Mouse (Mus musculus): ENCODE measurements around the gene Dedd2. TPM values are rescaled to one million over a fixed set of nuclear protein-coding genes. Genes with fewer than 3 reads are reported as not detected.

Gene Dedd2
- 112 TPM for total RNA-seq (2023)

DNA sequence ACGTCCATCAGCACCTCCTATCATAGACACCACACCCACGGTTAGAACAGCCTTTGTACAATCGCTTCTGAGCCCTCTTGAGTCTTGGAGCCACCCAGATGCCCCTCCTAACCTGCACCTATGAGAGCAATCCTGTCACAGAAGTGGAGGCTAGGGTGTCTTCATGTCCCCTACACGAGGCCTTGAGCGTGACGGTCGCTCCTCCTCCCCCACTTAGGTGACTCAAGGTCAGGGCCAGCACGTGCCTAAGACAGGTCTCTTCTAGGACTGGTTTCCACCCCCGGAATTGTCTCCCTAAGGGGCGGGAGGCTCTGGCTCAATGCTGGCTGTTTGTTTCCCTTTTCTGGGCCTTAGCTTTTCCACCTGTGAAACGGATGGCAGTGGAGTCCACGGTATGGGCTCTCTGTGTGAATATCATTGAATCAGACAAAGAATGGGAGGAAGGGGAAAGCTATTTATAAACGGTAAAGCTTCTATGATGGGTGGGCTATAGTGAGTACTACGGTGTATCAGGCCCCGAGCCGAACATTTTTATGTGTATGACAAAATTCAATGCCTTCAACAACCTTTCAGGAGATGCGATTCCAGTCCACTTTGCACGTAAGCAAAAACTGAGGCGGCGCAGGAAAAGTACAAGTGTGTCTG lies at the start of gene Dedd2:
TSS of gene Dedd2 (minus strand) at position 159 of the 645 bp plus-strand sequence.

GRCm38 (mm10) chr7:25267301-25267750 lies 46.9 kb upstream of the Dedd2 start, which contains the start of gene Cic:
Gene Cic, plus strand, starts transcription at chr7:25267704.

GRCm38 (mm10) chr7:25250141-25250972 lies 29.9 kb upstream of the Dedd2 start, which contains the start of gene Erf:
Gene Erf, minus strand, starts transcription at chr7:25250761.

GRCm38 (mm10) chr7:25237249-25238014 lies 17.0 kb upstream of the Dedd2 start, which contains the start of gene Gsk3a:
Gene Gsk3a, minus strand, starts transcription at chr7:25237851.

GRCm38 (mm10) chr7:25221102-25221883 lies 878 bp upstream of the Dedd2 start, which contains the start of gene Zfp526:
Gene Zfp526, plus strand, starts transcription at chr7:25221425.

DNA sequence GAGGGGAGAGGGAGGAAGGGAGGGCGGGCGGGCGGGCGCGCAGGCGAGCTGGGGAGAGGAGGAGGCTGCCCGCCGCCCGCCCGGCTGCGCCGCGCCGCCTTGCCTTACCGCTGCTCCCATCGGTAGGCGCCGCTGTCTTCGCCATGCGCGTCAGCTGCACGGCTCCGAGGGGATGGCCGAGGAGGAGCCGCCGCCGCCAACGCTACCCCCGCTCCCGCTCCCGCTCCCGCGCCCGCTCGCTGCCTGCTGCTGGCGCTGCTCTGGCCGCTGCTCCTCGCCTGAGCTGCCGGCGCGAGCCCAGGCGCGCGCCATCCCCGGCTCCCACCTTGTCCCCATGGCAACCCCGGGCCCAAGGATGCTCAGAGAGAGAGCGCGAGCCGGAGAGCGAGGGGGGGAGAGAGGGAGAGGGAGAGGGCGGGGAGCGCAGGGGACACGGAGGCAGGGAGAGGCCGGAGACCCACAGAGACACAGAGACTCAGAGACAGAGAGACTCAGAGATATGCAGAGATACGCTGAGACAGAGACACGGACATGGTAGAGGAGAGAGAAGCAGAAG lies 40.7 kb downstream of the Dedd2 start, which contains the start of gene Pou2f2:
TSS of gene Pou2f2 (minus strand) at position 121 of the 556 bp plus-strand sequence.

Other genes starting within 250 kb of the Dedd2 start
- gene Rabac1, start 247.9 kb downstream of the Dedd2 start, total RNA-seq (2023) = 302 TPM
- 5.9 TPM for gene Atp1a3, start 214.7 kb downstream of the Dedd2 start, total RNA-seq (2023)
- gene Grik5, start 148.3 kb downstream of the Dedd2 start, total RNA-seq (2023) = 7.0 TPM
- 16.9 TPM for gene Zfp574, start 148.0 kb downstream of the Dedd2 start, total RNA-seq (2023)
- gene Pou2f2, start 40.9 kb downstream of the Dedd2 start, total RNA-seq (2023) = 17.5 TPM
- 16.2 TPM for gene Zfp526, start 810 bp upstream of the Dedd2 start, total RNA-seq (2023)
- gene Gsk3a, start 17.2 kb upstream of the Dedd2 start, total RNA-seq (2023) = 80.6 TPM
- 32.6 TPM for gene Erf, start 30.1 kb upstream of the Dedd2 start, total RNA-seq (2023)
- 361 TPM for gene Cic, start 47.1 kb upstream of the Dedd2 start, total RNA-seq (2023)
- 9.1 TPM for gene Pafah1b3, start 77.4 kb upstream of the Dedd2 start, total RNA-seq (2023)
- not detected for gene Prr19, start 80.8 kb upstream of the Dedd2 start, total RNA-seq (2023)
- not detected for gene Tmem145, start 85.5 kb upstream of the Dedd2 start, total RNA-seq (2023)
- 1.2 TPM for gene Megf8, start 96.5 kb upstream of the Dedd2 start, total RNA-seq (2023)
- gene Cnfn, start 149.1 kb upstream of the Dedd2 start, total RNA-seq (2023) = not detected
- gene Lipe, start 178.1 kb upstream of the Dedd2 start, total RNA-seq (2023) = 15.5 TPM
- not detected for gene Cxcl17, start 192.3 kb upstream of the Dedd2 start, total RNA-seq (2023)